Mouse (Mus musculus) adrenal gland, postnatal 4 days (tissue): ENCODE measurements around the gene Zswim5. TPM values are rescaled to one million over a fixed set of nuclear protein-coding genes. Genes with fewer than 3 reads are reported as not detected.
"Not testable (repeated sequence)": the region's sequence is repeated elsewhere in the genome, so short reads cannot be mapped to it uniquely, and the experiment has no call there.

ENCODE experiments used
- DNase-seq, 2 experiments: peaks; one replicate each; pipeline ENCODE4 v3.0.0; 2021 to 2022; ENCODE audit warnings: low spot score in 2 of 2, mixed read lengths in 2 of 2
- long read RNA-seq, 2 experiments: library from polyadenylated mRNA; stranded (forward); transcript quantifications; one replicate each; pipeline ENCODE4 v2.0.0; 2021
- total RNA-seq, 2 experiments: library from RNA; stranded (reverse); gene quantifications; 2 replicates each; pipeline ENCODE4 v1.2.3; 2021

The Zswim5 gene
- 1 to 10 TPM; 5.6 to 6.5 TPM for total RNA-seq
- long read RNA-seq, experiment 1, full-length matches to known transcripts = 2 of 2 reads
- long read RNA-seq, experiment 1, partial matches to known transcripts = 0 of 2 reads
- long read RNA-seq, experiment 1, other reads (novel, unspliced or antisense) = 0 of 2 reads
- long read RNA-seq, experiment 2, full-length matches to known transcripts = 1 of 6 reads
- long read RNA-seq, experiment 2, partial matches to known transcripts = 0 of 6 reads
- long read RNA-seq, experiment 2, other reads (novel, unspliced or antisense) = 5 of 6 reads

DNA sequence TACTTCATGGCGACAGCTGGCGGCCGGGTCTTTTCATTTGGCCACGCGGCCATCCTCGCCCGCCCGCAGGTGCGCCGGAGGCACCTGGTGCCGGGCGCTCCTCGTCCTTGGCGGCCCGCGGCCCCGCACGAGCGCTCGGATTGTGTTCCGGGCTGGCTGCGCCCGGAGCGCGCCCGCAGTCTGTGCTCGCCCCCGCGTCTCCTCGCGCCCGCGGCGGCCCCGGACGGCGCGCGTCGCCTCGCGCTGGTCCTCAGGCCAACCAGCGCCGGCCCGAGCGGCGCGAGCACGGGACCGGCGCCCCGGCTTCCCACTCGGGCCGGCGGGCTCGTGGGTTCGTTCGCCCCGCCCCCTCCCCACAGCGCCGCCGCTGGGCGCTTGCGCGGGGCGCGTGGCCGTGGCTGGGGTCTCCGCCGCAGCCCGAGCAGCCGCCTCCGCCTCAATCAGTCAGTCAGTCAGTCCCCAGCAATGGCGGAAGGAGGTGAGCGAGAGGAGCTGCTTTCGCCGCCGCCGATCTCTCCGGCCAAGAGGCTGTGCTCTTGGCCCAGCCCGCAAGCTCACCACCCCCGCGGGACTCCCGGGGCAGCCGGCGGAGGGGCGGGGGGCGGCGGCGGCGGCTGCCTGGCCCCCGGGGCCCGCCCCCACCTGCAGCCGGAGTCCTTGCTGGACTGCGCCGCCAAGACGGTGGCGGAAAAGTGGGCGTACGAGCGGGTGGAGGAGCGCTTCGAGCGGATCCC lies at the start of gene Zswim5:
Zswim5 (plus strand) TSS at position 382 of the 734 bp plus-strand sequence.
- DNase-seq = peak; percentile 27 to 36

DNA sequence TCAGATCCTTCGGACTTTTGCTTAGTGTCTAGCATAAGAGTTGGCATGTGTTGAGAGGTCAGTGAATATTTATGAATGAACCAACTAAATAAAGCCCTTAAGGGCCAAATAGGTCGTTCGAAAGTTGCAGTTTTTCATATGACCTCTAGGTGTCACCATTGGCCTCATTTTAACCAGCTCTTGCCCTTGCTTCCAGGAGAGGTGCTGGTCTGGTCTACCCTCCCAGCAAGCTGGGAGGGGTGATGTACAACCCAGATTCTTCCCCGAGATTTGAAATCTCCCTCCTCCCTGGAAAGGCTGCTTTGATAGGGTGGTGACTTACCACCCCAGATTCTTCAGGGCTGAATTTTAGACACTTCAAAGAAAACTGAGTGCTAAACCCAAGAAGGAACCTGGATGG lies 49.4 kb upstream of the Zswim5 start:
- no peak for DNase-seq

GRCm38 (mm10) chr4:116829364-116830069 lies 47.7 kb upstream of the Zswim5 start:
- no peak for DNase-seq

DNA sequence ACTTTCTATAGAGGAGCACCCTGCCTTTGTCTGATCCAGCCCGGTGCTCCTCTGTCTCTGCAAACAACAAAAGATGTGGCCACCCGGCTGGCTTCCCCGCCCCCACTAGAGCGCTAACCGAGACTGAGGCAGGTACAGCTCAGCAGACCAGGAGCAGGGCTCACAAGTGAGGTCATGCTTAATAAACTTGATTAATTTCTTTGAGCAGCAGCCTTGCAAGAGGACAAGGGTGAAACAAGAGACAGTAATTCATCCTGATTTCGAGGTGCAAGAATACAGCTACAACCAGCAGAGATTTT lies 47.2 kb upstream of the Zswim5 start:
- DNase-seq = no peak

GRCm38 (mm10) chr4:116838999-116839398 lies 38.2 kb upstream of the Zswim5 start:
- no peak for DNase-seq

GRCm38 (mm10) chr4:116840096-116840495 lies 37.1 kb upstream of the Zswim5 start:
- not testable (repeated sequence) for DNase-seq

DNA sequence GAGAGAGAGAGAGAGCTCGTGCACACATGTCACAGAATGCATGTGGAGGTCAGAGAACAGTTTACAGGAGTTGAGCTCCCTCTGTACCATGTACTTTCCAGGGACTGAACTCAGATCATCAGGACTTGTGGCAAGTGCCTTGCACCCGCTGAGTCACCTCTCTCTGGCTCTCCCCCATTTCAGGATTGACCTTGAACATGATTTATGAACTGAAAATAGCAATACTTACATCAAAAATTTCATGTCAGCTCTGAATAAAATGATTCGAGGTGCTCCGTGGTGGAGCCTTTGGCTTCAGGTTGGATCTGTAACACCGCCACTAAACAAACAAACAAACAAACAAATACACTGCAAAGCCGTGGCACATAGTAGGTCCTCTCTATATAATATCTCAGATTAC lies 36.3 kb upstream of the Zswim5 start:
- no peak for DNase-seq

DNA sequence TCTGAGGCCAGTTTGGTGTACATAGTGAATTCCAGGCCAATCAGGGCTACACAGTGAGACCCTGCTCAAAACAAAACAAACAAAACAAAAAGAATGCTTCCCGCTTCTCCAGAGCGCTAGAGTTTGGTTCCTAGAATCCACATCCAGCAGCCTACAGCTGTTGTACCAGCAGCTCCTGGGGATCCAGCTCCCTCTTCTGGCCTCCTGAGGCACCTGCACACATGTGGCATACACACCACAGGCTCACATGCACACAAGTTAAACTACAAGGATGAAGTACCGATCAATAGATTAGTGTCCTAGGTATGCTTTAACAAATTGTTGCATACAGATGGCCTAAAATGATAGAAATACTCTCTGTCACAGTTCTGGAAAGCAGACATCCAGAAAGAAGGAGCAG lies 32.9 kb upstream of the Zswim5 start:
- DNase-seq = no peak

GRCm38 (mm10) chr4:116849901-116850300 lies 27.3 kb upstream of the Zswim5 start:
- DNase-seq = no peak

DNA sequence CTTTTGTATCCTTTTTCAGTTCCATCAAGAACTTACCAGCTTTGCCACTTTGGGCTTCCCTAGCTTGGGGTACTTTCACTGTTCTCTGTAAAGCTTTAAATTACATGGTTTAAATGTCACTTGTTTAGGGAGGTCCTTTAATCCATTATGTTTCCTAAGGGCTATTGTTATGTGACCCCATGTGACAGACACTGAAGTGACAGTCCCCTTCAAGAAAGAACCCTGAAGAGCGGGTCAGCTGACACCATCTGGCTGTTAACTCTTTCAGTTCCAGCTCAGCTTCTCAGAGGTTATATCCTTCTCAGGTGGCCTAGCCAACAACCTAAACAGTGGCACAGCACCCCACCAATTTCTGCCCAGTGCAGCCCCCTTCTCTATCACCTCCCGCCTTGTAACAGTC lies 22.9 kb upstream of the Zswim5 start:
- DNase-seq = no peak

- no peak for DNase-seq
These were observed 20.0 kb upstream of the Zswim5 start for GRCm38 (mm10) chr4:116857203-116857602.

- DNase-seq = no peak
These were observed 17.5 kb upstream of the Zswim5 start for GRCm38 (mm10) chr4:116859711-116860110.

GRCm38 (mm10) chr4:116862023-116862422 lies 15.2 kb upstream of the Zswim5 start:
- no peak for DNase-seq

DNA sequence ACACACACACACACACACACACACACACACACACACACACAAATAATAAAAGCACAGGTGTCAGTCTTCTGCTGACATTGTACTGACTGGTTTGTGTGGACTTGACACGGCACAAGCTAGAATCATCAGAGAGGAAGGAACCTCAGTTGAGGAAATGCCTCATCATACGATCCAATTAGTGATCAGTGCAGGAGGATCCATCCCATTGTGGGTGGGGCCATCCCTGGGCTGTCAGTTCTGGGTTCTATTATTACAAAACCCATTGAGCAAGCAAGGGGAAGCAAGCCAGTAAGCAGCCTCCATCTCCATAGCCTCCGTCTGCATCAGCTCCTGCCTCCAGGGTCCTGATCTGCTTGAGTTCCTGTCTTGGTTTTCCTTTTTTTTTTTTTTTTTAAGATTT lies 7.3 kb upstream of the Zswim5 start:
- no peak for DNase-seq

DNA sequence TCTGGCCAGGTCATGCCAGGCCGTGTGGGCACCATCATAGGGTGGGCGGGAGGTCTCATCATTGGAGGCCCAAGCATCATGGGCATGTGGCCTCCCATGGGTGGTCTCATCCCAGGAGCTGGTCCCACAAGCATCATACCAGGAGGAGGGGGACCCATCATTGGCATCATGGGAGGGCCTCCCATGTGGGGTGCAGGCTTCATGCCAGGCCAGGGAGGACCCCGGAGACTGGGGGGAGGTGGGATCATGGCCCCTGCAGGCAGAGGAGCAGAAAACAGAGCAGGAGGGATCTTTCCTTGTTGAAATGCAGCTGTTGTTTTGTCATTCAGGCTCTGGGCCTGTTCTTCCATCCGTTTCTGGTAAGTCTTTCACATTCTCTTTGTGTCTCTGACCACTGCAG lies 2.6 kb upstream of the Zswim5 start:
- no peak for DNase-seq

DNA sequence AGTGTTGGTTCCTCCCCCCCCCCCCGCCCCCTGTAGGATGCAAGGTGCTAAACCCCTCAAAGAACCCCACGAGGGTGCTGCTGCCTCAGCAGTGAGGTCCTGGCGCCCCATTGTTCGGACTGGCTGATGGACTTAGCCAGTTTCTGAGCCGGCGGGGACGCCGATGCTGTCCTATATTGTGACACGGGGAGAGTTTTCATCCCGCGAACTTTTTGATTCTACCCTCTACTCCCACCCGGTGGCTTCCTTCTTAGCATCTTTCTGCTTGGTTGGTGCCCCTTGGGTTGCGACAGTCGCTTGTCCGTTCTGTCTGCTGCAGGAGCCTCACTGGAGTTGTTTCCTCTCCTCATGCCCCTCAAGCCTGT lies 564 bp upstream of the Zswim5 start:
- peak; percentile 5 to 7 for DNase-seq

DNA sequence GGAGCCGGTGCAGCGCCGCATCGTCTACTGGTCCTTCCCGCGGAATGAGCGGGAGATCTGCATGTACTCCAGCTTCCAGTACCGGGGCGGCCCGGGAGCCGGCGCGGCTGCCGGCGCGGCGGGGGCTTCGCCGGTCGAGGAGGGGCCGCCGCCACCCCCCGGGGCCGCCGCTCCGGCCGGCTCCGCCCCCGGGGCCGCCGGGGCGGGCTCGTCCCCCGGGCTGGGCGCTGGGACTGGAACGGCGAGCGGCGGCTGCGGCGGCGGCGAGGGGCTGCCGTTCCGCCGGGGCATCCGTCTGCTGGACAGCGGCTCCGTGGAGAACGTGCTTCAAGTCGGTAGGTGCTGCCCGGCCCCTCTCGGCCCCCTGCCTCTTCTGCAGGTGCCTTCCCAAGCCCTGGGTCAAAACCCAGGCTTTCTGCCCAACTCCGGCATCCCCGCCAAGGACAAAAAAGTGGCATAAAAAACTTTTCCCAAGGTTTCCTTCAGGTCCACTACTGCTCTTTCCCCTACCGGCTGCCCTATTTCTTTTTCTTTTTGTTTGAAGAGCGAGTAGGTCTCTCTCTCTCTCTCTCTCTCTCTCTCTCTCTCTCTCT lies 649 bp downstream of the Zswim5 start:
- peak in 1 of 2 experiments; percentile 3 for DNase-seq

DNA sequence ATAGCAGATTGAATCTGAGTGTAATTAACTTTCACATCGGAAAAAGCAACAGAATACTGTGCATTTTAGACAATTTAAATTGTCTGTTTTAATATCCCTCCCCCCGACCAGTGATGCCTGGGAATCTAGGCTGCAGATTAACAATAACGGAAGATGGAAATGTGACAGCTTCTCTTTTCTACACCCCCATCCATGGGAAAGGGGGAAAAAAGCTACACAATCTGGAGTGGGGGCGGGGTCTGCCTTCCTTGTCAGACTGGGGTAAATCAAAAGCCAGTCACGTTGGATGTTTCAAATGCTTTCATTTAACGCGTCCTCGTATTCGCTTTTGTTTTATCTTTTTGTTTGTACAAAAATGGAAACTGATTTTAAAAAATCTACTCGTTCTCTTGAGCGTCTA lies 1.3 kb downstream of the Zswim5 start:
- no peak for DNase-seq

- DNase-seq = no peak
These were observed 5.5 kb downstream of the Zswim5 start for GRCm38 (mm10) chr4:116882679-116883078.

DNA sequence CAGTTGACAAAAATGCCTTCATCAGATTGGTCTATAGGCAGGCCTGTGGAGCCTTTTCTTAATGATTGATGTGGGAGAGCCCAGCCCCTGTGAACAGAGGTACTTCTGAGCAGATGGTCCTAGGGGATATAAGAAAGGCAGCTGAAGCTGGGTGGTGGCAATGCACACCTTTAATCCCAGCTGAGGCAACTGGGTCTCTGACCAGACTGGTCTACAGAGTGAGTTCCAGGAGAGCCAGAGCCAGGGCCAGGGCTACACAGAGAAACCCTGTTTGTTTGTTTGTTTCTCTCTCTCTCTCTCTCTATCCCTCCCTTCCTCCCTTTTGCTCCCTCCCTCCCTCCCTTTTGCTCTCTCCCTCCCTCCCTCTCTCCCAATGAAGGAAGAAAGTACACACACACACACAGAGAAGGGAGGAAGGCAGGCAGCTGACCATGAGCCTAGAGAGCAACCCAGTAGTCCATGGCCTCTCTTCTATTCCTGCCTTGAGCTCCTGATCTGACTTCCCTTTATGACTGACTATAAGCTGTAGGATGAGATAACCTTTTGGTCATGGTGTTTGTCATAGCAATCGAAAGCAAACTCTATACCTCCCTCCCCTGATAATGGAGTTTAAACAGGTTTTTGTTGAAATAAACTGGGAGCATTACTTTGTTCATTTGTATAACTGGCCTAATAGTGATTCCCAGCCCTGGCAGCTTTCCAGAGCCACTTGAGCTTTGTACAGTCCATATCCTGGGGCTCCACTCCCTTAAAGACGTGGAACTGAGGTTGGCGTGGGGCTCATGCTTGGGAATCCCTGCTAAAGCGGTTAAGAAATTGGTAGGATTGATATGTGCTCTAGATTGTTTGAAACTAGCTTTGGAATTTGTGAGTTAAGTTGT lies 17.3 kb downstream of the Zswim5 start:
- no peak for DNase-seq
